Mouse (Mus musculus) mouse embryonic stem cell (cell line): ENCODE data around the gene Cdc34.

Experiments
- in situ Hi-C, 2 experiments: fragments of 300-500 bp; cut with MboI; formaldehyde crosslinking; loops; 1 replicate in 1 of 2; 3 replicates in 1 of 2; pipeline ENCODE4 v1.14.3; 2019 to 2020; ENCODE audit warnings: low sequenced_read_pairs in 2 of 2, low pct_unique_long_range_greater_than_20kb in 1 of 2, mixed read lengths in 1 of 2; ENCODE audit not compliant: unreplicated experiment in 1 of 2

The Cdc34 gene

GRCm38 (mm10) chr10:79681591-79682245 is at the start of gene Cdc34:
Cdc34 (plus strand) TSS chr10:79682195.
- in situ Hi-C loops: no loop called here

- in situ Hi-C loops: no loop called here
These were observed 48.8 kb upstream of the Cdc34 start for GRCm38 (mm10) chr10:79633006-79633777.

GRCm38 (mm10) chr10:79636287-79636686 is 45.7 kb upstream of the Cdc34 start:
- in situ Hi-C loops: loop anchor here in 1 of 2 experiments (5.0 kb wide), 1 partner anchor 34 kb away; no protein-coding TSS in a partner anchor

- in situ Hi-C loops: loop anchor here in 1 of 2 experiments (5.0 kb wide), 1 partner anchor 35 kb away; no protein-coding TSS in a partner anchor
These were observed 44.6 kb upstream of the Cdc34 start, which contains the start of gene Shc2 for GRCm38 (mm10) chr10:79637128-79638110. Shc2 (minus strand) TSS chr10:79637918.

GRCm38 (mm10) chr10:79638486-79639204 is 43.4 kb upstream of the Cdc34 start:
- in situ Hi-C loops: loop anchor here in 1 of 2 experiments (5.0 kb wide), 1 partner anchor 36 kb away; no protein-coding TSS in a partner anchor

GRCm38 (mm10) chr10:79645711-79646110 is 36.3 kb upstream of the Cdc34 start, which contains the start of gene Odf3l2:
Odf3l2 (minus strand) TSS chr10:79645738.
- in situ Hi-C loops: loop anchor here in 1 of 2 experiments (5.0 kb wide), 1 partner anchor 43 kb away; no protein-coding TSS in a partner anchor

GRCm38 (mm10) chr10:79649070-79649751 is 32.8 kb upstream of the Cdc34 start:
- in situ Hi-C loops: loop anchor here in 1 of 2 experiments (5.0 kb wide), 1 partner anchor 47 kb away; no protein-coding TSS in a partner anchor

GRCm38 (mm10) chr10:79652789-79653188 is 29.2 kb upstream of the Cdc34 start:
- in situ Hi-C loops: no loop called here

- in situ Hi-C loops: no loop called here
These were observed 27.0 kb upstream of the Cdc34 start for GRCm38 (mm10) chr10:79654946-79655395.

- in situ Hi-C loops: no loop called here
These were observed 23.2 kb upstream of the Cdc34 start for GRCm38 (mm10) chr10:79658829-79659228.

- in situ Hi-C loops: no loop called here
These were observed 21.7 kb upstream of the Cdc34 start for GRCm38 (mm10) chr10:79660298-79660697.

- in situ Hi-C loops: no loop called here
These were observed 20.1 kb upstream of the Cdc34 start for GRCm38 (mm10) chr10:79661861-79662260.

- in situ Hi-C loops: no loop called here
These were observed 17.8 kb upstream of the Cdc34 start, which contains the start of gene Madcam1 for GRCm38 (mm10) chr10:79664131-79664665. Madcam1 (plus strand) TSS chr10:79664559.

- in situ Hi-C loops: no loop called here
These were observed 16.9 kb upstream of the Cdc34 start for GRCm38 (mm10) chr10:79665051-79665450.

GRCm38 (mm10) chr10:79666493-79666892 is 15.5 kb upstream of the Cdc34 start:
- in situ Hi-C loops: no loop called here

GRCm38 (mm10) chr10:79668076-79668475 is 13.9 kb upstream of the Cdc34 start:
- in situ Hi-C loops: no loop called here
